Mouse (Mus musculus): ENCODE data around the gene Lrrc28. TPM values are rescaled to one million over a fixed set of nuclear protein-coding genes. Genes with fewer than 3 reads are reported as not detected.
A peak's percentile ranks its signal among the peaks of the same experiment; 100 is the strongest.

Lrrc28 gene
- total RNA-seq, 4 experiments from 2014 or later = 30.1 to 41.4 (median 32.4) TPM

- no peak for DNase-seq (ENCODE audit: low spot score in 2 of 2)
Measured at GRCm38 (mm10) chr7:67645681-67646014, 580 bp upstream of the Lrrc28 start.

GRCm38 (mm10) chr7:67644291-67644690 lies 777 bp downstream of the Lrrc28 start:
- no peak for DNase-seq (ENCODE audit: low spot score in 2 of 2)

- DNase-seq (ENCODE audit: low spot score in 2 of 2) = no peak
Measured at GRCm38 (mm10) chr7:67642955-67643354, 2.1 kb downstream of the Lrrc28 start.

GRCm38 (mm10) chr7:67639006-67639405 lies 6.1 kb downstream of the Lrrc28 start:
- no peak for DNase-seq (ENCODE audit: low spot score in 2 of 2)

- no peak for DNase-seq (ENCODE audit: low spot score in 2 of 2)
Measured at GRCm38 (mm10) chr7:67636161-67636560, 8.9 kb downstream of the Lrrc28 start.

GRCm38 (mm10) chr7:67634210-67634609 lies 10.9 kb downstream of the Lrrc28 start:
- no peak for DNase-seq (ENCODE audit: low spot score in 2 of 2)

GRCm38 (mm10) chr7:67632380-67632779 lies 12.7 kb downstream of the Lrrc28 start:
- no peak for DNase-seq (ENCODE audit: low spot score in 2 of 2)

GRCm38 (mm10) chr7:67630817-67631216 lies 14.3 kb downstream of the Lrrc28 start:
- peak; percentile 37 to 66 for DNase-seq (ENCODE audit: low spot score in 2 of 2)

- no peak for DNase-seq (ENCODE audit: low spot score in 2 of 2)
Measured at GRCm38 (mm10) chr7:67629681-67630080, 15.4 kb downstream of the Lrrc28 start.

- no peak for DNase-seq (ENCODE audit: low spot score in 2 of 2)
Measured at GRCm38 (mm10) chr7:67626671-67627070, 18.4 kb downstream of the Lrrc28 start.

- no peak for DNase-seq (ENCODE audit: low spot score in 2 of 2)
Measured at GRCm38 (mm10) chr7:67622151-67622550, 22.9 kb downstream of the Lrrc28 start.

- no peak for DNase-seq (ENCODE audit: low spot score in 2 of 2)
Measured at GRCm38 (mm10) chr7:67619836-67620235, 25.2 kb downstream of the Lrrc28 start.

- no peak for DNase-seq (ENCODE audit: low spot score in 2 of 2)
Measured at GRCm38 (mm10) chr7:67618316-67618715, 26.8 kb downstream of the Lrrc28 start.

GRCm38 (mm10) chr7:67617646-67618045 lies 27.4 kb downstream of the Lrrc28 start:
- no peak for DNase-seq (ENCODE audit: low spot score in 2 of 2)

- no peak for DNase-seq (ENCODE audit: low spot score in 2 of 2)
Measured at GRCm38 (mm10) chr7:67616890-67617289, 28.2 kb downstream of the Lrrc28 start.

GRCm38 (mm10) chr7:67614464-67614861 lies 30.6 kb downstream of the Lrrc28 start:
- DNase-seq (ENCODE audit: low spot score in 2 of 2) = no peak

GRCm38 (mm10) chr7:67613795-67614463 lies 31.1 kb downstream of the Lrrc28 start:
- DNase-seq (ENCODE audit: low spot score in 2 of 2) = no peak

GRCm38 (mm10) chr7:67608348-67609024 lies 36.6 kb downstream of the Lrrc28 start:
- DNase-seq (ENCODE audit: low spot score in 2 of 2) = no peak

- no peak for DNase-seq (ENCODE audit: low spot score in 2 of 2)
Measured at GRCm38 (mm10) chr7:67607669-67608347, 37.3 kb downstream of the Lrrc28 start.

- DNase-seq (ENCODE audit: low spot score in 2 of 2) = no peak
Measured at GRCm38 (mm10) chr7:67606250-67606649, 38.8 kb downstream of the Lrrc28 start.

GRCm38 (mm10) chr7:67605114-67605513 lies 40.0 kb downstream of the Lrrc28 start:
- DNase-seq (ENCODE audit: low spot score in 2 of 2) = no peak

GRCm38 (mm10) chr7:67598050-67598449 lies 47.0 kb downstream of the Lrrc28 start:
- peak; percentile 33 to 77 for DNase-seq (ENCODE audit: low spot score in 2 of 2)

- no peak for DNase-seq (ENCODE audit: low spot score in 2 of 2)
Measured at GRCm38 (mm10) chr7:67596961-67597360, 48.1 kb downstream of the Lrrc28 start.
